Mouse (Mus musculus): ENCODE results near the gene Bin2. TPM values are rescaled to one million over a fixed set of nuclear protein-coding genes. Genes with fewer than 3 reads are reported as not detected.

The Bin2 gene
- total and polyA plus RNA-seq, 3 experiments, result 51.4 to 89.9 (median 64.8) TPM

GRCm38 (mm10) chr15:100631454-100632170, 37.7 kb downstream of the Bin2 start:
- peaks cover 9% of the 10 kb centered on the region for H3K27me3 ChIP-seq (replicated peaks)
- H3K9me3 ChIP-seq (replicated peaks; ENCODE audit: low read length), result no peaks in the 10 kb centered on the region
- dilution Hi-C loops (cut with MboI; ENCODE audit: extremely low pct_ligation_motif_present, extremely low pct_unique_long_range_greater_than_20kb, low sequenced_read_pairs) (no loop called here), in situ Hi-C loops (cut with MboI; ENCODE audit: low pct_ligation_motif_present, low pct_unique_long_range_greater_than_20kb, low sequenced_read_pairs) (no loop called here)
- H3K4me2 ChIP-seq (ENCODE audit: insufficient read depth, low read depth, poor library complexity, severe bottlenecking), result no peak overlapping the region
- H3K27ac ChIP-seq (ENCODE audit: insufficient read depth, low read depth), result no peak overlapping the region
- TF ChIP-seq BHLHE40 (IDR thresholded peaks at IDR 0.05; ENCODE audit: low read depth, low read length), result no peak
- no peak for TF ChIP-seq ZNF384 (IDR thresholded peaks at IDR 0.05; ENCODE audit: low read depth, low read length)
- TF ChIP-seq RCOR1 (conservative IDR thresholded peaks at IDR 0.05; ENCODE audit: low read depth, low read length), result no peak
- TF ChIP-seq ZC3H11A (IDR thresholded peaks at IDR 0.05; ENCODE audit: low read depth, low read length), result no peak
- no peak for TF ChIP-seq RAD21 (IDR thresholded peaks at IDR 0.05; ENCODE audit: low read depth, low read length)
- no peak for TF ChIP-seq CHD2 (IDR thresholded peaks at IDR 0.05; ENCODE audit: low read length)
- no peak for TF ChIP-seq EP300 (IDR thresholded peaks at IDR 0.05; ENCODE audit: low read length)
- no peak for TF ChIP-seq MAFK (IDR thresholded peaks at IDR 0.05; ENCODE audit: insufficient replicate concordance, low read length)
- no peak for TF ChIP-seq POLR2AphosphoS2 (IDR thresholded peaks at IDR 0.05; ENCODE audit: low read depth, low read length)
- TF ChIP-seq NELFE (IDR thresholded peaks at IDR 0.05; ENCODE audit: low read depth, low read length), result no peak
- no peak for TF ChIP-seq E2F4 (IDR thresholded peaks at IDR 0.05; ENCODE audit: insufficient replicate concordance, low read depth, low read length)
- no peak for TF ChIP-seq KAT2A (IDR thresholded peaks at IDR 0.05; ENCODE audit: insufficient replicate concordance, low read length)
- TF ChIP-seq ETS1 (conservative IDR thresholded peaks at IDR 0.05; ENCODE audit: low read depth, low read length), result no peak
- TF ChIP-seq GABPA (IDR thresholded peaks at IDR 0.05; ENCODE audit: insufficient replicate concordance, low read depth, low read length), result no peak
- TF ChIP-seq PAX5 (IDR thresholded peaks at IDR 0.05; ENCODE audit: low read length), result no peak
- no peak for TF ChIP-seq UBTF (IDR thresholded peaks at IDR 0.05; ENCODE audit: low read depth, low read length)
- TF ChIP-seq MYC (IDR thresholded peaks at IDR 0.05; ENCODE audit: low read depth, low read length), result no peak
- TF ChIP-seq ZKSCAN1 (IDR thresholded peaks at IDR 0.05; ENCODE audit: borderline replicate concordance, low read depth, low read length), result no peak
- TF ChIP-seq TCF12 (IDR thresholded peaks at IDR 0.05; ENCODE audit: low read depth, low read length), result no peak
- no peak for TF ChIP-seq HCFC1 (IDR thresholded peaks at IDR 0.05; ENCODE audit: low read depth, low read length)
- H3K36me3 ChIP-seq (replicated peaks in 1 of 2; ENCODE audit: control insufficient read depth in 1 of 2, insufficient read depth in 1 of 2, low read length in 1 of 2), result no peaks in the 10 kb centered on the region
- no peak for DNase-seq (ENCODE audit: extremely low read depth)
- no peak overlapping the region for H3K9ac ChIP-seq (ENCODE audit: insufficient read depth, low read depth)
- H3K79me2 ChIP-seq (replicated peaks; ENCODE audit: control insufficient read depth, extremely low read depth, insufficient read depth, poor library complexity, severe bottlenecking), result no peaks in the 10 kb centered on the region
- H3K4me1 ChIP-seq (ENCODE audit: control insufficient read depth in 1 of 2, insufficient read depth in 2 of 2), result peaks cover 7 to 42% of the 10 kb centered on the region in 2 experiments; a peak in 3 of 4 replicates
- H3K4me3 ChIP-seq (replicated peaks in 1 of 3; ENCODE audit: low read depth in 2 of 3, low read length in 2 of 3, poor library complexity in 1 of 3), result no peak overlapping the region

- TF ChIP-seq MAZ (IDR thresholded peaks at IDR 0.05; ENCODE audit: low read depth, low read length) (no peak), CHD2 (IDR thresholded peaks at IDR 0.05; ENCODE audit: low read length) (no peak), ZC3H11A (IDR thresholded peaks at IDR 0.05; ENCODE audit: low read depth, low read length) (no peak), UBTF (IDR thresholded peaks at IDR 0.05; ENCODE audit: low read depth, low read length) (no peak), EP300 (IDR thresholded peaks at IDR 0.05; ENCODE audit: low read length) (no peak), IRF4 (IDR thresholded peaks at IDR 0.05; ENCODE audit: low read depth, low read length) (no peak), SIN3A (IDR thresholded peaks at IDR 0.05; ENCODE audit: low read length) (no peak), JUN (IDR thresholded peaks at IDR 0.05; ENCODE audit: insufficient read depth, low read depth, low read length) (no peak), RAD21 (IDR thresholded peaks at IDR 0.05; ENCODE audit: low read depth, low read length) (no peak), GABPA (IDR thresholded peaks at IDR 0.05; ENCODE audit: insufficient replicate concordance, low read depth, low read length) (no peak), KAT2A (IDR thresholded peaks at IDR 0.05; ENCODE audit: insufficient replicate concordance, low read length) (no peak), ZNF384 (IDR thresholded peaks at IDR 0.05; ENCODE audit: low read depth, low read length) (no peak), MAFK (IDR thresholded peaks at IDR 0.05; ENCODE audit: insufficient replicate concordance, low read length) (no peak), ETS1 (conservative IDR thresholded peaks at IDR 0.05; ENCODE audit: low read depth, low read length) (no peak)
- Histone ChIP-seq H3K4me1 (ENCODE audit: control insufficient read depth in 1 of 2, insufficient read depth in 2 of 2) (peaks cover 7 to 33% of the 10 kb centered on the region in 2 experiments; a peak in 3 of 4 replicates), H3K4me3 (replicated peaks in 1 of 3; ENCODE audit: low read depth in 2 of 3, low read length in 2 of 3, poor library complexity in 1 of 3) (no peak overlapping the region), H3K9me3 (replicated peaks; ENCODE audit: low read length) (no peaks in the 10 kb centered on the region), H3K79me2 (replicated peaks; ENCODE audit: control insufficient read depth, extremely low read depth, insufficient read depth, poor library complexity, severe bottlenecking) (no peaks in the 10 kb centered on the region), H3K27me3 (replicated peaks) (peaks cover 4% of the 10 kb centered on the region), H3K27ac (ENCODE audit: insufficient read depth, low read depth) (no peak overlapping the region), H3K9ac (ENCODE audit: insufficient read depth, low read depth) (no peak overlapping the region), H3K36me3 (replicated peaks in 1 of 2; ENCODE audit: control insufficient read depth in 1 of 2, insufficient read depth in 1 of 2, low read length in 1 of 2) (peaks cover 0 to 2% of the 10 kb centered on the region in 2 experiments), H3K4me2 (ENCODE audit: insufficient read depth, low read depth, poor library complexity, severe bottlenecking) (no peak overlapping the region)
- in situ Hi-C loops (cut with MboI; ENCODE audit: low pct_ligation_motif_present, low pct_unique_long_range_greater_than_20kb, low sequenced_read_pairs) (no loop called here), dilution Hi-C loops (cut with MboI; ENCODE audit: extremely low pct_ligation_motif_present, extremely low pct_unique_long_range_greater_than_20kb, low sequenced_read_pairs) (no loop called here)
- no peak for DNase-seq (ENCODE audit: extremely low read depth)
Observed at GRCm38 (mm10) chr15:100630126-100630525, 39.2 kb downstream of the Bin2 start.

Measured in CH12.LX (cell line).